Mouse (Mus musculus) ES-Bruce4 (cell line): ENCODE results near the gene Pigq. TPM values are rescaled to one million over a fixed set of nuclear protein-coding genes. Genes with fewer than 3 reads are reported as not detected.

Experiments
- H3K27ac ChIP-seq: 2 replicates; pipeline ENCODE4 v1.5.1; 2012; ENCODE audit warnings: low read length, inconsistent platforms; ENCODE audit not compliant: insufficient read depth
- H3K27me3 ChIP-seq: 2 replicates; pipeline ENCODE4 v1.6.1; 2012; ENCODE audit warnings: mild to moderate bottlenecking, low read length, inconsistent platforms; ENCODE audit not compliant: control insufficient read depth, poor library complexity, insufficient read depth, severe bottlenecking
- H3K36me3 ChIP-seq: 2 replicates; pipeline ENCODE4 v1.6.1; 2012; ENCODE audit warnings: inconsistent platforms, mild to moderate bottlenecking, low read length, moderate library complexity; ENCODE audit not compliant: control insufficient read depth, poor library complexity, insufficient read depth, severe bottlenecking
- H3K4me1 ChIP-seq: one replicate; pipeline ENCODE4 v1.8.1; 2011; ENCODE audit warnings: low read length; ENCODE audit not compliant: control insufficient read depth, insufficient read depth
- H3K4me3 ChIP-seq: 2 replicates; pipeline ENCODE4 v1.5.1; 2011; ENCODE audit warnings: low read depth, mild to moderate bottlenecking, low read length
- H3K9ac ChIP-seq: 2 replicates; pipeline ENCODE4 v1.6.1; 2012; ENCODE audit warnings: low read depth, mild to moderate bottlenecking, inconsistent platforms; ENCODE audit not compliant: poor library complexity, severe bottlenecking
- H3K9me3 ChIP-seq: replicated peaks from 2 replicates; pipeline ENCODE4 v1.6.1; 2012; ENCODE audit warnings: mild to moderate bottlenecking, low read length, inconsistent platforms; ENCODE audit not compliant: control insufficient read depth, poor library complexity, insufficient read depth, severe bottlenecking
- CTCF ChIP-seq: IDR thresholded peaks from one replicate; pipeline ENCODE4 v1.8.1; 2011; ENCODE audit warnings: low read depth, low read length
- EP300 ChIP-seq: IDR thresholded peaks from 2 replicates; pipeline ENCODE4 v1.6.1; 2011; ENCODE audit warnings: low read depth, low read length; ENCODE audit not compliant: insufficient read depth
- POLR2A ChIP-seq: IDR thresholded peaks from one replicate; pipeline ENCODE4 v1.8.1; 2011; ENCODE audit warnings: low read length; ENCODE audit not compliant: insufficient read depth
- polyA plus RNA-seq: library from polyadenylated mRNA; stranded (reverse); fragments of >200 nt; gene quantifications from 2 replicates; pipeline ENCODE4 v1.2.4, GENCODE M21; 2011; ENCODE audit warnings: low read depth; ENCODE audit not compliant: missing spikeins, insufficient read depth, insufficient read length

Pigq gene
- polyA plus RNA-seq, 1 experiment, result 62.8 TPM

DNA sequence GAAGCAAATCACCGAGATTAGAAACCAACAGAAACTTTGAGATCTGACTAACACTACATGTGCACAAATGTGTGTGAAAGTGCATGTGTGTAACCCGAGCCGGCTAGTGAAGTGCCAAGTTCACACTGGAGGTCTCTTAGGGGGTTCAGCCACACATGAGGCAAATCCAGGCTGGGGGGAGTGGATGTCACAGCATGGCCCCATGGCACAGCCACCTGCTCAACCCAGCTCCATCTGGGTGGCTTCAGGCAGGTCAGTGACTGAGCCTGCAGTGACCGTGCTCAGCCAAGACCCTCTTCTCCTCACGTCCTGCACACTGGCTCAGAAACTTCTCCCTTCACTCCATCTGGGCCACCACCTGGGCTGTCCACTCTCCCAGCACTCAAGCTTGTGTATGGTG lies 5.2 kb upstream of the Pigq start:
- H3K27me3 ChIP-seq, result no peaks in the 10 kb centered on the region
- TF ChIP-seq POLR2A (no peak), EP300 (no peak), CTCF (no peak)
- H3K4me1 ChIP-seq, result no peaks in the 10 kb centered on the region
- no peak overlapping the region for H3K9ac ChIP-seq
- no peaks in the 10 kb centered on the region for H3K9me3 ChIP-seq
- H3K4me3 ChIP-seq, result no peak overlapping the region
- H3K36me3 ChIP-seq, result no peaks in the 10 kb centered on the region
- no peak overlapping the region for H3K27ac ChIP-seq

DNA sequence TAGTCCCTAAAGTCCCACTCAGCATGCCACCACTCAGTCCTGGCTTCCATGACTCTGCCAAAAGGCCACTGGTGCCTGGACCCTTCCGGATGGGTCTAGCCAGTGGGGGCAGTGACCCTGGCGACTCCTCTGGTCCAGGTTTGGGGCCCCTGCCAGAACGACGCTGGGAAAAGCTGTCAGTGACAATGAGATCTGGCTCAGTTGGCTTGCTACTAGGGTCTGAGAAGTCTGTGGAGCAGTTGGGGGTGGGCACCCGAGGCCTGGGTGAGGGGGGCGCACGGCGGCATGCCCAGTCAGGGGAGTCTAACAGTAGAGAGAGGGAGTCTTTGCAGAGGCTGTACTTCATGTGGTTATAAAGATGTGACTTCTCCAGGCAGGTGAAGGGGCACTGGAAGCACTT lies 3.3 kb upstream of the Pigq start:
- Histone ChIP-seq H3K9ac (no peak overlapping the region), H3K9me3 (no peaks in the 10 kb centered on the region), H3K36me3 (no peaks in the 10 kb centered on the region), H3K4me3 (no peak overlapping the region), H3K27me3 (no peaks in the 10 kb centered on the region), H3K27ac (no peak overlapping the region), H3K4me1 (no peaks in the 10 kb centered on the region)
- TF ChIP-seq POLR2A (no peak), CTCF (no peak), EP300 (no peak)

- Histone ChIP-seq H3K9me3 (no peaks in the 10 kb centered on the region), H3K4me1 (no peaks in the 10 kb centered on the region), H3K36me3 (no peaks in the 10 kb centered on the region), H3K4me3 (no peak overlapping the region), H3K9ac (no peak overlapping the region), H3K27ac (no peak overlapping the region), H3K27me3 (no peaks in the 10 kb centered on the region)
- no peak for TF ChIP-seq CTCF
- no peak for TF ChIP-seq EP300
- TF ChIP-seq POLR2A, result no peak
Measured at GRCm38 (mm10) chr17:25947576-25947975, 2.8 kb upstream of the Pigq start.

DNA sequence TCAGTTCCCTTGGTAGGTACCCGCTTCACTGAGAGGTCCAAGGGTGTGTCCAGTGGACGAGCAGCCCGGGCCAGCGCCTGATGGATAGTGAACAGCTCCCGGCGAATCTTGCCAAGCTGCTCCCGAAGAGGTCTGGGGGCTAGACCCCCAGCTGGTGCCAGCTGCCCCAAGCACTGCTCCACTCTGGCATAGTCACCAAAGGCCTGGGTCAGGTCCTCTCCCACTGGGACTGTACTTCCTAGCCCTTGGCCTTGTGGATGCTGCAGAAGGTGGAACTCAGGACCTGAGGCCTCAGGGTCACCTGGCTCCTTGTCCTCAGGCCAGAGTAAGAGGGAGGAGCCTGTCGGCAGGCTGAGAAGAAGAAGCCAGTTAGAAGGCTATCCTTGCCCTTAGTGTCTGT lies 2.2 kb upstream of the Pigq start:
- Histone ChIP-seq H3K36me3 (no peaks in the 10 kb centered on the region), H3K9ac (no peak overlapping the region), H3K4me1 (no peaks in the 10 kb centered on the region), H3K4me3 (no peak overlapping the region), H3K27ac (no peak overlapping the region), H3K9me3 (no peaks in the 10 kb centered on the region), H3K27me3 (no peaks in the 10 kb centered on the region)
- TF ChIP-seq EP300 (no peak), CTCF (no peak), POLR2A (no peak)

DNA sequence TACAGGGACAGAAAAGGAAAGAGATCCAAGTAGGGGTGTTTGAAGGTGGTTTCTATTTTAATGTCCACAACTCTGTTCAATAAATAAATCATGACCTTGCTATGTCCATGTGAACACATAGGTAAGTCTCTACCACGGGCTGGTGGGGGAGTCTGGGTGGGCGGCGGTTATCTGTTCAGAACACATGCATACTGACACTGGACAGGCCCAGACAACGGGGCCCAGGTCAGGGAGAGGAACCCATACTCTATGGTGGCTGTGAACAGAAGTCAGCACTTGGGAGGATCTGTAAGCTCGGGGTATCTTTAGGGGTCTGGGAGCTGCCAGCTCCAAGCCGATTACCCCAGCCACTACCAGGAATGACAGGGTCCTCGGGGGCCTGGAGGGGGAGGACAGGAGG lies 1.6 kb upstream of the Pigq start:
- Histone ChIP-seq H3K36me3 (no peaks in the 10 kb centered on the region), H3K9ac (no peak overlapping the region), H3K27me3 (no peaks in the 10 kb centered on the region), H3K4me1 (no peaks in the 10 kb centered on the region), H3K4me3 (no peak overlapping the region), H3K27ac (no peak overlapping the region), H3K9me3 (no peaks in the 10 kb centered on the region)
- TF ChIP-seq CTCF, result no peak
- TF ChIP-seq POLR2A, result no peak
- no peak for TF ChIP-seq EP300

GRCm38 (mm10) chr17:25945517-25946155 lies 900 bp upstream of the Pigq start:
- no peak overlapping the region for H3K4me3 ChIP-seq
- no peaks in the 10 kb centered on the region for H3K36me3 ChIP-seq
- no peaks in the 10 kb centered on the region for H3K4me1 ChIP-seq
- no peak overlapping the region for H3K9ac ChIP-seq
- H3K9me3 ChIP-seq, result no peaks in the 10 kb centered on the region
- TF ChIP-seq EP300 (no peak), POLR2A (no peak), CTCF (no peak)
- H3K27ac ChIP-seq, result no peak overlapping the region
- no peaks in the 10 kb centered on the region for H3K27me3 ChIP-seq
